Mouse (Mus musculus): ENCODE data around the gene Psmb9. TPM values are rescaled to one million over a fixed set of nuclear protein-coding genes. Genes with fewer than 3 reads are reported as not detected.

The Psmb9 gene
- polyA plus RNA-seq, 1 experiment from 2014 or later = 2.1 TPM

- Histone ChIP-seq H3K4me1 (ENCODE audit: control insufficient read depth, insufficient read depth, low read length) (no peaks in the 10 kb centered on the region), H3K27me3 (ENCODE audit: control insufficient read depth, insufficient read depth, low read length) (peaks cover 75% of the 10 kb centered on the region), H3K9me3 (ENCODE audit: control insufficient read depth, low read length) (no peaks in the 10 kb centered on the region), H3K9ac (ENCODE audit: low read depth, low read length) (no peak overlapping the region), H3K4me3 (ENCODE audit: low read length) (no peak overlapping the region), H3K36me3 (ENCODE audit: control insufficient read depth, insufficient read depth, low read length) (no peaks in the 10 kb centered on the region), H3K27ac (ENCODE audit: low read depth, low read length) (no peak overlapping the region), H3K4me2 (replicated peaks; ENCODE audit: low read depth, low read length) (no peak overlapping the region)
- WGBS = 33% methylated on average over 12 of the region's 12 CpGs
- no peak for ATAC-seq (ENCODE audit: low FRiP score, low TSS enrichment)
Observed at GRCm38 (mm10) chr17:34196491-34196890, 8.9 kb upstream of the Psmb9 start.

GRCm38 (mm10) chr17:34194723-34195122 is 7.2 kb upstream of the Psmb9 start:
- ATAC-seq (ENCODE audit: low FRiP score, low TSS enrichment) = no peak
- no peaks in the 10 kb centered on the region for H3K9me3 ChIP-seq (ENCODE audit: control insufficient read depth, low read length)
- H3K27ac ChIP-seq (ENCODE audit: low read depth, low read length) = no peak overlapping the region
- no peak overlapping the region for H3K4me2 ChIP-seq (replicated peaks; ENCODE audit: low read depth, low read length)
- peaks cover 73% of the 10 kb centered on the region for H3K27me3 ChIP-seq (ENCODE audit: control insufficient read depth, insufficient read depth, low read length)
- H3K4me3 ChIP-seq (ENCODE audit: low read length) = no peak overlapping the region
- H3K36me3 ChIP-seq (ENCODE audit: control insufficient read depth, insufficient read depth, low read length) = no peaks in the 10 kb centered on the region
- 92% methylated on average over 4 of the region's 4 CpGs for whole genome bisulfite sequencing
- H3K4me1 ChIP-seq (ENCODE audit: control insufficient read depth, insufficient read depth, low read length) = no peaks in the 10 kb centered on the region
- no peak overlapping the region for H3K9ac ChIP-seq (ENCODE audit: low read depth, low read length)

- Histone ChIP-seq H3K9me3 (ENCODE audit: control insufficient read depth, low read length) (no peaks in the 10 kb centered on the region), H3K36me3 (ENCODE audit: control insufficient read depth, insufficient read depth, low read length) (no peaks in the 10 kb centered on the region), H3K27me3 (ENCODE audit: control insufficient read depth, insufficient read depth, low read length) (peaks cover 65% of the 10 kb centered on the region), H3K4me1 (ENCODE audit: control insufficient read depth, insufficient read depth, low read length) (no peaks in the 10 kb centered on the region), H3K27ac (ENCODE audit: low read depth, low read length) (no peak overlapping the region), H3K9ac (ENCODE audit: low read depth, low read length) (no peak overlapping the region), H3K4me2 (replicated peaks; ENCODE audit: low read depth, low read length) (no peak overlapping the region), H3K4me3 (ENCODE audit: low read length) (no peak overlapping the region)
- 62% methylated on average over 8 of the region's 8 CpGs for WGBS
- ATAC-seq (ENCODE audit: low FRiP score, low TSS enrichment) = no peak
Observed at GRCm38 (mm10) chr17:34193468-34193867, 5.9 kb upstream of the Psmb9 start.

GRCm38 (mm10) chr17:34192852-34193251 is 5.3 kb upstream of the Psmb9 start:
- Histone ChIP-seq H3K4me1 (ENCODE audit: control insufficient read depth, insufficient read depth, low read length) (no peaks in the 10 kb centered on the region), H3K4me2 (replicated peaks; ENCODE audit: low read depth, low read length) (no peak overlapping the region), H3K36me3 (ENCODE audit: control insufficient read depth, insufficient read depth, low read length) (no peaks in the 10 kb centered on the region), H3K27ac (ENCODE audit: low read depth, low read length) (no peak overlapping the region), H3K9ac (ENCODE audit: low read depth, low read length) (no peak overlapping the region), H3K4me3 (ENCODE audit: low read length) (no peak overlapping the region), H3K9me3 (ENCODE audit: control insufficient read depth, low read length) (no peaks in the 10 kb centered on the region), H3K27me3 (ENCODE audit: control insufficient read depth, insufficient read depth, low read length) (peaks cover 62% of the 10 kb centered on the region)
- 24% methylated on average over 16 of the region's 16 CpGs for WGBS
- no peak for ATAC-seq (ENCODE audit: low FRiP score, low TSS enrichment)

GRCm38 (mm10) chr17:34188986-34189385 is 1.4 kb upstream of the Psmb9 start:
- Histone ChIP-seq H3K36me3 (ENCODE audit: control insufficient read depth, insufficient read depth, low read length) (no peaks in the 10 kb centered on the region), H3K27me3 (ENCODE audit: control insufficient read depth, insufficient read depth, low read length) (peaks cover 44% of the 10 kb centered on the region), H3K9me3 (ENCODE audit: control insufficient read depth, low read length) (no peaks in the 10 kb centered on the region), H3K4me2 (replicated peaks; ENCODE audit: low read depth, low read length) (no peak overlapping the region), H3K27ac (ENCODE audit: low read depth, low read length) (no peak overlapping the region), H3K4me1 (ENCODE audit: control insufficient read depth, insufficient read depth, low read length) (no peaks in the 10 kb centered on the region), H3K9ac (ENCODE audit: low read depth, low read length) (no peak overlapping the region), H3K4me3 (ENCODE audit: low read length) (no peak overlapping the region)
- no peak for ATAC-seq (ENCODE audit: low FRiP score, low TSS enrichment)
- 65% methylated on average over 6 of the region's 6 CpGs for WGBS

- Histone ChIP-seq H3K27me3 (ENCODE audit: control insufficient read depth, insufficient read depth, low read length) (peaks cover 42% of the 10 kb centered on the region), H3K27ac (ENCODE audit: low read depth, low read length) (no peak overlapping the region), H3K36me3 (ENCODE audit: control insufficient read depth, insufficient read depth, low read length) (no peaks in the 10 kb centered on the region), H3K9me3 (ENCODE audit: control insufficient read depth, low read length) (no peaks in the 10 kb centered on the region), H3K9ac (ENCODE audit: low read depth, low read length) (peak overlapping the region; percentile 61), H3K4me3 (ENCODE audit: low read length) (peak overlapping the region; percentile 52), H3K4me2 (replicated peaks; ENCODE audit: low read depth, low read length) (peak overlapping the region; percentile 82), H3K4me1 (ENCODE audit: control insufficient read depth, insufficient read depth, low read length) (no peaks in the 10 kb centered on the region)
- no peak for ATAC-seq (ENCODE audit: low FRiP score, low TSS enrichment)
- 3% methylated on average over 20 of the region's 20 CpGs for WGBS
Observed at GRCm38 (mm10) chr17:34188010-34188409, 446 bp upstream of the Psmb9 start.

- peak overlapping the region; percentile 82 for H3K4me2 ChIP-seq (replicated peaks; ENCODE audit: low read depth, low read length)
- H3K9me3 ChIP-seq (ENCODE audit: control insufficient read depth, low read length) = no peaks in the 10 kb centered on the region
- H3K4me1 ChIP-seq (ENCODE audit: control insufficient read depth, insufficient read depth, low read length) = no peaks in the 10 kb centered on the region
- no peak overlapping the region for H3K27ac ChIP-seq (ENCODE audit: low read depth, low read length)
- peaks cover 36% of the 10 kb centered on the region for H3K27me3 ChIP-seq (ENCODE audit: control insufficient read depth, insufficient read depth, low read length)
- H3K9ac ChIP-seq (ENCODE audit: low read depth, low read length) = peak overlapping the region; percentile 42; the same call in 1 of the 2 replicates
- H3K4me3 ChIP-seq (ENCODE audit: low read length) = peak overlapping the region; percentile 52
- ATAC-seq (ENCODE audit: low FRiP score, low TSS enrichment) = peak; percentile 56
- H3K36me3 ChIP-seq (ENCODE audit: control insufficient read depth, insufficient read depth, low read length) = no peaks in the 10 kb centered on the region
- WGBS = 4% methylated on average over 14 of the region's 14 CpGs
Observed at GRCm38 (mm10) chr17:34186885-34187260, 691 bp downstream of the Psmb9 start.

GRCm38 (mm10) chr17:34185526-34185925 is 2.0 kb downstream of the Psmb9 start:
- Histone ChIP-seq H3K4me2 (replicated peaks; ENCODE audit: low read depth, low read length) (no peak overlapping the region), H3K27ac (ENCODE audit: low read depth, low read length) (no peak overlapping the region), H3K9ac (ENCODE audit: low read depth, low read length) (no peak overlapping the region), H3K36me3 (ENCODE audit: control insufficient read depth, insufficient read depth, low read length) (no peaks in the 10 kb centered on the region), H3K27me3 (ENCODE audit: control insufficient read depth, insufficient read depth, low read length) (peaks cover 36% of the 10 kb centered on the region), H3K9me3 (ENCODE audit: control insufficient read depth, low read length) (no peaks in the 10 kb centered on the region), H3K4me3 (ENCODE audit: low read length) (no peak overlapping the region), H3K4me1 (ENCODE audit: control insufficient read depth, insufficient read depth, low read length) (no peaks in the 10 kb centered on the region)
- ATAC-seq (ENCODE audit: low FRiP score, low TSS enrichment) = no peak
- 85% methylated on average over 9 of the region's 9 CpGs for WGBS

- peaks cover 31% of the 10 kb centered on the region for H3K27me3 ChIP-seq (ENCODE audit: control insufficient read depth, insufficient read depth, low read length)
- H3K27ac ChIP-seq (ENCODE audit: low read depth, low read length) = no peak overlapping the region
- 70% methylated on average over 15 of the region's 15 CpGs for WGBS
- H3K9ac ChIP-seq (ENCODE audit: low read depth, low read length) = no peak overlapping the region
- no peaks in the 10 kb centered on the region for H3K4me1 ChIP-seq (ENCODE audit: control insufficient read depth, insufficient read depth, low read length)
- no peaks in the 10 kb centered on the region for H3K36me3 ChIP-seq (ENCODE audit: control insufficient read depth, insufficient read depth, low read length)
- H3K4me2 ChIP-seq (replicated peaks; ENCODE audit: low read depth, low read length) = no peak overlapping the region
- no peak for ATAC-seq (ENCODE audit: low FRiP score, low TSS enrichment)
- no peak overlapping the region for H3K4me3 ChIP-seq (ENCODE audit: low read length)
- H3K9me3 ChIP-seq (ENCODE audit: control insufficient read depth, low read length) = no peaks in the 10 kb centered on the region
Observed at GRCm38 (mm10) chr17:34183564-34184219, 3.9 kb downstream of the Psmb9 start.
